Mouse (Mus musculus) cerebellum, adult 2 months (tissue): Measurements from ENCODE around the gene Rgs21.

Source experiments
- CTCF ChIP-seq: fragments of 200-500 bp; IDR thresholded peaks from 2 replicates; pipeline ENCODE4 v1.5.1; 2011; ENCODE audit warnings: low read depth, mild to moderate bottlenecking, control low read depth, low read length, moderate library complexity, borderline replicate concordance; ENCODE audit not compliant: insufficient read depth
- POLR2A ChIP-seq: fragments of 200-500 bp; IDR thresholded peaks from 2 replicates; pipeline ENCODE4 v1.6.1; 2011; ENCODE audit warnings: low read length, control low read depth, borderline replicate concordance; ENCODE audit not compliant: insufficient read depth

GRCm38 (mm10) chr1:144499719-144500118 is 67.7 kb downstream of the Rgs21 start:
- no peak for TF ChIP-seq CTCF
- TF ChIP-seq POLR2A, result no peak
